Mouse (Mus musculus) adrenal gland, postnatal 10 days (tissue): ENCODE data around the gene Rab25. TPM values are rescaled to one million over a fixed set of nuclear protein-coding genes. Genes with fewer than 3 reads are reported as not detected.

ENCODE experiments used
- DNase-seq: peaks from one replicate; pipeline ENCODE4 v3.0.0; 2021; ENCODE audit warnings: mixed read lengths
- total RNA-seq, 2 experiments: library from RNA; stranded (reverse); gene quantifications; 2 replicates each; pipeline ENCODE4 v1.2.3; 2021

Gene Rab25
- total RNA-seq, 2 experiments from 2014 or later = not detected

DNA sequence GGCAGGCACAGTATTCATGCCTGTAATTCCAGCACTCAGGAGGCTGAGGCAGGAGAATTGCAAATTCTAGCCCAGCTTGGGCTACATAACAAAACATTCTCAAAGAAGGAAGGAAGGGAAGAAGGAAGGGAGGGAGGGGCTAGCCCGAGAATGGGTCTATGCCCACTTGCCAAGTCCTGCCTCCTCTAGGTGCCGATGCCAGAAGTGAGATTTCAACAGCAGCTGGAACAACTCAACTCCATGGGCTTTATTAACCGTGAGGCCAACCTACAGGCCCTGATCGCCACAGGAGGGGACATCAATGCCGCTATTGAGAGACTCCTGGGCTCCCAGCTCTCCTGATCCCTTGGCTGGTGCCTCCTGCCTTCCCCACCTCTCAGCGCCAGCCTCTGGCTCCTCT is 19.8 kb upstream of the Rab25 start:
- peak; percentile 61 for DNase-seq

- DNase-seq = no peak
Measured at GRCm38 (mm10) chr3:88566536-88567061, 18.5 kb upstream of the Rab25 start.

DNA sequence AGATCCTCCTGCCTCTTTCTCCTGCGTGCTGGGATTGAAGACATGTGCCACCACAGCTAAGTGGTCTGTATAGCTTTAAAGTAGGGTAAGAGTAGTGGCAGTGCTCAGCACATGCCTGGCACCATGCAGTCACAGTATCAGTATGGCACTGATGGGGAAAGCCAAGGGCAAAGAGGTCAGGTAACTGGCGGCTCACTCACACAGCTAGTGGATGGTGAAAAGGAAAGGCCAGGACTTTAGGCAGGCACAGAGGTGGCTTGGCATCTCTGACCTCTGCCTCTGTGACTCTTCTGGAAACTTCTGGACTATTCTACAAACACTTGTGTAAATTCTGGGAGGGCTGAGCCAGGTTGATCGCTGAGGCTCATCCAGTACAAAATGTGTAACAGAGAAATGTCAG is 18.0 kb upstream of the Rab25 start:
- no peak for DNase-seq

DNA sequence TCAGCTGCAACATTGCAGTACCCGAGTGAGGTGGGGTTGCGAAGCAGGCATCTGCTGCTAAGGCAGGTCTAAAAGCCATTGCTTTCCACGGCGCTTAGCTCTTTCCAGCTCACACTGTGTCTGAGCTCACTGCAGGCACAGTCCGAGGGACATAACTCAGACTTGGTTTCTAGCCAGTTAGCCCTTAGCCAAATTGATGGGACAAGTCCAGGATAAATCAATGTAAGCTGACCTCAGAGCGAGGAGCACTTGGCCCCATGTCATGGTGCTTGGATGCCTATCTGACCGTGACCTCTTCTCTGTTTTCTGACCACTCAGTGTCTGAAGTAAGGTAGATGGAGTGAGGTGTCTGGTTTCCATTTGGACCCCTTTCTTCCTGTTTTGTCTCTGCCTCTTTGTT is 15.9 kb upstream of the Rab25 start:
- DNase-seq = no peak

- no peak for DNase-seq
Measured at GRCm38 (mm10) chr3:88563442-88563841, 15.3 kb upstream of the Rab25 start.

- no peak for DNase-seq
Measured at GRCm38 (mm10) chr3:88561989-88562388, 13.9 kb upstream of the Rab25 start.

GRCm38 (mm10) chr3:88559596-88559995 is 11.5 kb upstream of the Rab25 start:
- no peak for DNase-seq

DNA sequence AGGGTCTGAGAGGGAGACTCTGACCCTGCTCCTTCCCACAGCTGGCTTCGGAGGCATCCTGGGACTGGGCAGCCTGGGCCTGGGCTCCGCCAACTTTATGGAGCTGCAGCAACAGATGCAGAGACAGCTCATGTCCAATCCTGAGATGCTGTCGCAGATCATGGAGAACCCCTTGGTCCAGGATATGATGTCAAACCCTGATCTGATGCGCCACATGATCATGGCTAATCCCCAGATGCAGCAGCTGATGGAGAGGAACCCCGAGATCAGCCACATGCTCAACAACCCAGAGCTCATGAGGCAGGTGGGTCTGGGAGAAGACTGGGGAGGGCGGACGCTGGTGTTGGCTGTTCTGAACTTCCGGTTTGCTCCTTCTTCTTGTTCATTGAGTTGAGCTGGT is 8.5 kb upstream of the Rab25 start:
- no peak for DNase-seq

GRCm38 (mm10) chr3:88555731-88556130 is 7.6 kb upstream of the Rab25 start:
- DNase-seq = no peak

DNA sequence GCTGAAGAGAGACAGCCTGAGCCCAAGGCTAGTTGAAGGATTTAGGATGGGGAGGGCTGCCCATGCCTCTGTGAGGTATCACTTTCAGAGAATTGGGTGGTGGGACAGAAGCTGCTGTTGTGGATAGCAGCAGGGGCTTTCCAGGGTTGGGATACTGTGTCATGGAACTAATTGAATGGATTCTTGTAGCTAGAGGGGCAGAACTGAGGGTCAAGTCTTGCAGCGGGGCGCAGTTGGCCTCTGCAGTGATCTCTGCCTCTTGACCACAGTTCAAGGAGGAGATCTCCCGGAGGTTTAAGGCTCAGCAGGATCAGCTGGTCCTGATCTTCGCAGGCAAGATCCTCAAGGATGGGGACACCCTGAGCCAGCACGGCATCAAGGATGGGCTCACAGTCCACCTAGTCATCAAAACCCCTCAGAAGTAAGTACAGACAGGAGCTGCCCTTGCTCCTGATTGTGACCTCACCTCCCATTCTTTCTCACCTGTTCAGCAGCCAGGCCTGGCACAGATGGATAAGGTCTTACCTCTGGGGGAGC is 7.0 kb upstream of the Rab25 start:
- no peak for DNase-seq

- DNase-seq = no peak
Measured at GRCm38 (mm10) chr3:88553880-88554586, 5.9 kb upstream of the Rab25 start.

- peak; percentile 97 for DNase-seq
Measured at GRCm38 (mm10) chr3:88553525-88553879, 5.4 kb upstream of the Rab25 start, which contains the start of gene Ubqln4. Ubqln4 (plus strand) TSS chr3:88553758.

DNA sequence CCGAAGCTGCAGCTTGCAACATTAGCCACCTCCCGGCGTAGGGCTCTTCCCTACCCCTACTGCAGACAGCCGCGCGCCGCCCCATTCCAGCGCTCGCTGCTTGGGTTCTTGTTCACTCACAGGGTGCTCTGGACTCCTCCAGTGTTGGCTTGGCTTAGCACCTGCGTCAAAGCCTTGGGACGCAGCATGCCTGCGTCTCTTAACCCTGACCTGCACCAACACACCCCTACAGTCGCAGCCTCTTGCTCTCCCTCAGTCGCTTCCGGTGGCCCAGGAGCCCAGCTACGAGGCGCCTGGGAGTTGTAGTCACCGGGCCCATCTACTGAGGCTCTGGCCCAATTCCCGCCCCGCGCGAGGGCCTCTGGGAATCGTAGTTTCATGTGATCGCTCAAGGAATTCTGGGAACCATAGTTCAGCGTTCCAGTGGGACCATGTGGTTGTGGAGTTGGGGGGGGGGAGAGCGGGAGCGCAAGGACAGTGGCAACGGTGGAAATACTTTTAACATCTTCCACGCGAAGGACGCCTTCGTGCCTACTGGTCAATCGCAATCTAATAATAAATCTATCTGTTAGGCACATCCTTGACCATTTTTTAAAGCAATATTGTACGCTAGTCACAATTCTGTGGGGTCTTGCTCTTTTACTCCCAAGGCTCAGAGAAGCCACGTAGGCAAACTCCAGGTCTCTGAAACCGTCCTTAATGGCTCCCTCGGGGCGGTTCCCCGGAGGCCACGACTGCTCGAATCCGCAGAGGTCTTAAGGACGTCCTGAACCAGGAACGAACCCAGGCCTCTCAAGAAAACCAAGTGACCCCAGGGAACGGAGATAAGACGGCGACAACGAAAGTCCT is 4.8 kb upstream of the Rab25 start, which contains the start of gene Lamtor2:
Gene Lamtor2, minus strand, starts transcription at position 399 of the 849 bp plus-strand sequence.
- DNase-seq = peak; percentile 98

DNA sequence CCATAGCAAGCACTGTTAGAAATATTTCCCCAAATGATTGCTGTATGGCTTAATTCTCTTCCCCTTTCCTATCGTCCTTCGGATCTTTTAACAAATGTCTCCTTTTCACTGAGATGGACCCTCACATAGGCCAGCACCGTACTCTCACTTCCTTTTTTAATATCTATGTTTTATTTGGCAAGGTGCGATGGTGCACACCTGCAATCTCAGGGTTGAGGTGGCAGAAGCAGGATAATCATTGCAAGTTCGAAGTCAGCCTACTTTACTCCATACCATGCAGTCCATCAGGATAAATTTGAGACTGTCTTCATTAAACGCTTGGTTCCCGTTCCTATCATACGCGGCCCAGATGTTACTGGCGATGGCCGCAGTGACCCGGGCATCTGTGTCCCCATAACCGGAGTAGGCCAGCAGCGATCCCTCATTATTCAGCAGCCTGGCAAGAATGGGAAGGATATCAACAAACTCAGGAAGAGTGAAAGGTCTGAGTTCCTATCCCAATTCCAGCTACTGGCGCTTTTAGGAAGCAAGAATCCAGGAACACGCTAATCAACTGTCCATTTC is 4.1 kb upstream of the Rab25 start:
- DNase-seq = no peak

- DNase-seq = no peak
Measured at GRCm38 (mm10) chr3:88551586-88551985, 3.5 kb upstream of the Rab25 start.

GRCm38 (mm10) chr3:88546674-88547418 is 1.3 kb downstream of the Rab25 start:
- no peak for DNase-seq

DNA sequence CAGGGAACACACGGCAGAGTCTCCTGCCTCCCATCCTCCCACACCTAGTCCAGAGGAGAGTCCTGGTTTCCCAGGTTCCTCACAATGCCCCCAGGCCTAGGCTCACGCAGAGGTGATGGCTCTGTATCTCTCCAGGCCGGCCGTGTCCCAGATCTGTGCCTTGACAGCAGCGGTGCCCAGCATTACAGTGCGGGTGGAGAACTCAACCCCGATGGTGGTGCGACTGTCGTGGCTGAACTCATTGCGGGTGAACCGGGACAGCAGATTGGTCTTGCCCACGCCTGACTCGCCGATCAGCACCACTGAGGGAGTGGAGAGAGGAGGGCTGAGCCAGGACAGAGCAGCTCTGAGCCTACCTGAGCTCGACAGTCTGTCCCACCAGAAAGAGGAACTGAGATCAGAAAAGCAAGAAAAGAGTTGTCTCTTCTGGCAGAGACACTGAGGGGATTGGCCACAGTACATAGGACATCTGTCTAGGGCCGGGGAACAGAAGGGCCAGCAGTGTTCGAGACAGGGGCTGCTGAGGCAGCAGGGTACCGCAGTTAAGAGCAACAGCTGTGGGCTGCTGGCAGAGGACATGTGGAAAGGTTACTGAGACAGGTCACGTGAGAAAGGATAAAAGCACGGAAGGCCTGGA is 3.0 kb downstream of the Rab25 start:
- no peak for DNase-seq

DNA sequence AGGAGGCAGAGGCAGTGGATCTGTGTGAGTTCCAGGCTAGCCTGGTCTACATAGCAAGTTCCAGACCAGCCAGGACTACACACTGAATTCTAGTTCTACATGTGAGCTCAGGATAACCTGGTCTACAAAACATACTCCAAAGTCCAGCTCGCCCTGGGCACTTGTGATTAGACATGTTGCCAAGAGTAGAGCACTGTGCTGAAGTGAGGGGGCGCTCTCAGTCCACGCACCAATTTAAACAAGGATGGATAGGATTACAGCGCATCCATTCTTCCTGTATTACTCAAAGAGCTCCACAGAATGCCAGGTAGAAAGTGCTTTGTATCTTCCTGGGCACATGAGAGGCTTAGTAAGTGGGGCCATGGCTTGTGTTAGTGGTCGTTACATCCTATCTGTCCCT is 3.6 kb downstream of the Rab25 start:
- no peak for DNase-seq

GRCm38 (mm10) chr3:88543651-88544410 is 4.3 kb downstream of the Rab25 start:
- DNase-seq = no peak

GRCm38 (mm10) chr3:88543174-88543573 is 4.9 kb downstream of the Rab25 start:
- DNase-seq = no peak

GRCm38 (mm10) chr3:88542486-88542885 is 5.6 kb downstream of the Rab25 start:
- DNase-seq = no peak
